Mouse (Mus musculus): ENCODE measurements around the gene Xrra1. TPM values are rescaled to one million over a fixed set of nuclear protein-coding genes. Genes with fewer than 3 reads are reported as not detected.

Xrra1 gene
- polyA plus RNA-seq (2012; rRNA removed): 0.20 and 0.34 TPM in 2 replicates

DNA sequence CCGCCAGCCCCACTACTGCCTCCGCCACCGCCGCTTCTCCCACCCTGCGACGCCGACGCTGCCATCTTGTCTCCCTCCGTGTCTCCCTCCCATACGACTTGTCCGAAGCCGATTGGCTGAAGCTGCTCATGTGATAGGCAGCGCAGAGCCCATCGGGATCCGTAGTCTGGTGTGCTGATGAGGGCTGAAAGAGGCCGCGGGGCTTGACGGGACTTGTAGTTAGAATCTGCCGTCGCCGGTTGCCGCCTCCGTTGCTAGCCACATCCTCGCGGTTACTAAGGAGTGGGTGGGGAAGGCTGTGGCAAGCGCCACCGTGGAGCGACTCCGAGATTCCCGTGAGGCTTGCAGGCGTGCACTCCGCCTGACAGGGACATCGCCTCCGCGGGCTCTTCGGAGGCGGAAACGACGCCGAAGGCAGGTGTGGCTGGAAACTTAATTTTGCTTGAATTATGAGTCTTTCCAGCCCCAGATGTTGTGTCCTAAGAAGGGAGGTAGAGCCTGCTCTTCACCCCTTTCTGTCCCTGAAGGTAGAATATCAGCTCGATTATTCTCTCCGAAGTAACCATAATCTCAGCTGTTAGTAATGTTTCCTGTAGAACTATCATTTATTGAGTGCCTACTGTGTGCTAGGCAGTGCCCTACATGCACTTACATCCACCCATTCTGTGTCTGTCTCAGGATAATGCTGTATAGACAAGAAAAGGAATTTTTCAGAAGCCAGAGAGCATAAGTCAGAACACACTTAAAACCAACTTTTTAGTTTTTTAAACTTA is at the start of gene Xrra1:
Xrra1 (plus strand) TSS at position 304 of the 773 bp plus-strand sequence.

DNA sequence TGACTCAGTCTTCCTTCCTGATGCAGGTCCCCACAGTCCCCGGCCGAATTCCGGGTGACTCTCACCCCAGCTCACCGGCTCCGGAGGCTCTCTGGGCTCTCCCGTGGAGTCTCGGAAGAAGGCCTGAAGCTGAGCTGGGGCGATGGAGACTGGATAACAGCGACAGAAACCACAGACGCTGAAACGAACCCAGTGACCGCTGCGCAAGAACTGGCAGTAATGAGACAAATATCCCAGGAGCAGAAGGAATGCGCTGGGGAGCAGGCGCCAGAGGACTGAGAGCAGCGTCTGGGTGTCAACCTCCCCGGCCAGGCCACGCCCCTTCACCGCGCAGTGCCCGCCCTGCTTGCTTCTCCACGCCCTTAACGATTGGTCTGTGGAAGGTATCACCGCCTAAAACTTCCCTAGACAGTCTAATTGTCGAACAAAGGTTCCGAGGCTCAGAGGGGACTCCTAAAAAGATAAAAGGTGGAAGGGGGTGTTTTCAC is 30.8 kb upstream of the Xrra1 start, which contains the start of gene Neu3:
Neu3 (minus strand) TSS at position 335 of the 488 bp plus-strand sequence.

DNA sequence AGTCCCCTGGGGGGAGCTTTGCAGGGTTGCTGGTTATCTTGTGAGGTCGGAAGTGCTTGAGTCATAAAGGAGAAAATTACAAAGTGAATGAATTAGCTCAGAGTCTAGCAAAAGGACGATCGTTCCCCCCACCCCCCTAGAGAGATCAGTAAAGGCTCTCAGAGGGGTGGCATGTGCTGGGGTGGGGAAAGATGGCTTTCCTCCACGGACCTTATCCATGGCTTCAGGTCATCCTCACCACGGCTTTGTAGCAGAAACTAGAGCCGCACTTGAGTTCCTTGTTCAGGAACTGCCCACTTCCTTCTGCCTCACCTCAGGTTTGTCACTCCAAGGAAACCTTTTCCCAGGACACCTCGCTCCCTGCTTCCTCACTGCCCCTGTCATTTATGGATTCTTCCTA is 4.4 kb downstream of the Xrra1 start, which contains the start of gene Spcs2:
Spcs2 (minus strand) TSS at position 101 of the 400 bp plus-strand sequence.

Other genes with a start within 250 kb of the Xrra1 start
- gene Tpbgl, start 232.0 kb upstream of the Xrra1 start, polyA plus RNA-seq (2012; rRNA removed): 0.46 and 0.77 TPM in 2 replicates
- 2.1 and 2.6 TPM in 2 replicates for gene Slco2b1, start 147.8 kb upstream of the Xrra1 start, polyA plus RNA-seq (2012; rRNA removed)
- not detected in 2 replicates for gene Olfr520, start 128.8 kb upstream of the Xrra1 start, polyA plus RNA-seq (2012; rRNA removed)
- not detected in 2 replicates for gene Olfr521, start 95.6 kb upstream of the Xrra1 start, polyA plus RNA-seq (2012; rRNA removed)
- gene Neu3, start 30.7 kb upstream of the Xrra1 start, polyA plus RNA-seq (2012; rRNA removed): 2.4 and 2.5 TPM in 2 replicates
- 120 and 150 TPM in 2 replicates for gene Spcs2, start 4.3 kb downstream of the Xrra1 start, polyA plus RNA-seq (2012; rRNA removed)
- 11.5 and 13.7 TPM in 2 replicates for gene Rnf169, start 121.3 kb downstream of the Xrra1 start, polyA plus RNA-seq (2012; rRNA removed)
- 0.16 and 0.87 TPM in 2 replicates for gene Chrdl2, start 147.1 kb downstream of the Xrra1 start, polyA plus RNA-seq (2012; rRNA removed)